Mouse (Mus musculus) G1E (cell line): ENCODE measurements at regions not wholly inside any gene's neighbourhood (a gene's known extent, or its start where the extent isn't known, plus 50 kb on each side); places are given as distances from the start of the nearest gene placed in this dataset.

Experiments
- CTCF ChIP-seq: IDR thresholded peaks from 2 replicates; pipeline ENCODE4 v1.5.1; 2012; ENCODE audit warnings: low read depth, low read length, inconsistent platforms, mixed read lengths
- GATA1 ChIP-seq: IDR thresholded peaks from 2 replicates; pipeline ENCODE4 v1.6.1; 2012; ENCODE audit warnings: borderline replicate concordance, low read length, inconsistent platforms, mixed read lengths
- GATA2 ChIP-seq: IDR thresholded peaks from 2 replicates; pipeline ENCODE4 v1.6.1; 2012; ENCODE audit warnings: low read depth, low read length, inconsistent platforms, borderline replicate concordance

DNA sequence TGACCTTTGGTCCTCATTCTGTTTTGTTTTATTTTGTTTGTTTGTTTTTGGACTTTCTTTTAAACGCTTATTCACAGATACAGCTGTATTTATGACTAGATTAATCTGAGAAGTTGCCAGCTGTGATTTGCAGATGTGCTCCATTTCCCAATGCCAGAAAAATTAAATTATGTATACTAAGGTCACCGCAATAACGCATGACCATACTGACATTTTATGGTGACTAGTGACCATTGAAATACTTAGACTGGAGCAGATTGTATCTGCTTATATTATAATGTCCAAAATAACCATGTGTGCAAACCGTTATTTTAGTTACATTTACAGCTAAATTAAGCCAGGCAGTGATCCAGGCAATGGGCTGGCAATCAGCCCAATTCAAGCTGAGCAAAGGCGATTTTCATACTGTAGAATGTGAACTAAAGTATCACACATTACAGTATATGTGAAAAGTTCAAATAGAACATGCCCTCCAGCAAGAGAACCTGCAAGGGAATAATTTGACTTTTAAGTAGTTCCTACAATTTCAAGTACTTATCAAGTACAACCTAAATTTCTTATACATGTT, 1401.0 kb upstream of the Gm7489 start:
- TF ChIP-seq CTCF (no peak), GATA2 (no peak), GATA1 (no peak)
